Mouse (Mus musculus) hematopoietic stem cell, adult 5-6 weeks (primary cell): ENCODE measurements around the gene Tom1l2. TPM values are rescaled to one million over a fixed set of nuclear protein-coding genes. Genes with fewer than 3 reads are reported as not detected.

Source experiments
- ATAC-seq, 2 experiments: fragments of 125-278 bp in 1 of 2; replicated peaks in 1 of 2; 2 replicates each; pipeline ENCODE4 v1.8.0; 2016 to 2017; ENCODE audit warnings: inconsistent platforms in 2 of 2, mild to moderate bottlenecking in 2 of 2, moderate number of reproducible peaks in 2 of 2, low read depth in 1 of 2, moderate TSS enrichment in 1 of 2; ENCODE audit not compliant: low FRiP score in 2 of 2, poor library complexity in 2 of 2, severe bottlenecking in 2 of 2, insufficient read depth in 1 of 2, low TSS enrichment in 1 of 2
- total RNA-seq: library from RNA; stranded (forward); fragments of 172-1452, 232-1000 nt; gene quantifications from 2 replicates; pipeline ENCODE4 v1.2.3, GENCODE M21; 2017

Tom1l2 gene
- total RNA-seq, 1 experiment from 2014 or later: 13.5 TPM

GRCm38 (mm10) chr11:60229821-60230220, 122.9 kb downstream of the Tom1l2 start:
- no peak for ATAC-seq

- ATAC-seq: no peak
Observed at GRCm38 (mm10) chr11:60228525-60228924, 124.2 kb downstream of the Tom1l2 start.

- ATAC-seq: no peak
Observed at GRCm38 (mm10) chr11:60225874-60226273, 126.8 kb downstream of the Tom1l2 start.

- ATAC-seq: no peak
Observed at GRCm38 (mm10) chr11:60224676-60225075, 128.0 kb downstream of the Tom1l2 start.

- peak; percentile 71 to 75 for ATAC-seq
Observed at GRCm38 (mm10) chr11:60222469-60223236, 130.1 kb downstream of the Tom1l2 start, which contains the start of gene Srebf1. Gene Srebf1 (minus strand): TSS chr11:60222581.

GRCm38 (mm10) chr11:60222085-60222468, 130.6 kb downstream of the Tom1l2 start:
- no peak for ATAC-seq

- ATAC-seq: no peak
Observed at GRCm38 (mm10) chr11:60221425-60221824, 131.3 kb downstream of the Tom1l2 start.

- ATAC-seq: peak; percentile 58 to 64
Observed at GRCm38 (mm10) chr11:60220291-60220804, 132.4 kb downstream of the Tom1l2 start.

GRCm38 (mm10) chr11:60219609-60220008, 133.1 kb downstream of the Tom1l2 start:
- no peak for ATAC-seq

- no peak for ATAC-seq
Observed at GRCm38 (mm10) chr11:60217467-60217866, 135.2 kb downstream of the Tom1l2 start.

GRCm38 (mm10) chr11:60216671-60217070, 136.0 kb downstream of the Tom1l2 start:
- no peak for ATAC-seq

- no peak for ATAC-seq
Observed at GRCm38 (mm10) chr11:60213266-60213665, 139.4 kb downstream of the Tom1l2 start.

- no peak for ATAC-seq
Observed at GRCm38 (mm10) chr11:60211761-60212160, 140.9 kb downstream of the Tom1l2 start.

- no peak for ATAC-seq
Observed at GRCm38 (mm10) chr11:60211152-60211551, 141.6 kb downstream of the Tom1l2 start.

GRCm38 (mm10) chr11:60210305-60210724, 142.4 kb downstream of the Tom1l2 start:
- peak; percentile 84 to 87 for ATAC-seq

GRCm38 (mm10) chr11:60209933-60210249, 142.8 kb downstream of the Tom1l2 start:
- no peak for ATAC-seq

- no peak for ATAC-seq
Observed at GRCm38 (mm10) chr11:60209217-60209932, 143.3 kb downstream of the Tom1l2 start.

GRCm38 (mm10) chr11:60208712-60209111, 144.0 kb downstream of the Tom1l2 start:
- ATAC-seq: no peak
